Mouse (Mus musculus) heart, adult 9 months (tissue): ENCODE measurements around the gene Ostn.

ENCODE experiments used
- DNase-seq, 2 experiments: peaks; one replicate each; pipeline ENCODE4 v3.0.0; 2022; ENCODE audit warnings: low spot score in 2 of 2

The Ostn gene

DNA sequence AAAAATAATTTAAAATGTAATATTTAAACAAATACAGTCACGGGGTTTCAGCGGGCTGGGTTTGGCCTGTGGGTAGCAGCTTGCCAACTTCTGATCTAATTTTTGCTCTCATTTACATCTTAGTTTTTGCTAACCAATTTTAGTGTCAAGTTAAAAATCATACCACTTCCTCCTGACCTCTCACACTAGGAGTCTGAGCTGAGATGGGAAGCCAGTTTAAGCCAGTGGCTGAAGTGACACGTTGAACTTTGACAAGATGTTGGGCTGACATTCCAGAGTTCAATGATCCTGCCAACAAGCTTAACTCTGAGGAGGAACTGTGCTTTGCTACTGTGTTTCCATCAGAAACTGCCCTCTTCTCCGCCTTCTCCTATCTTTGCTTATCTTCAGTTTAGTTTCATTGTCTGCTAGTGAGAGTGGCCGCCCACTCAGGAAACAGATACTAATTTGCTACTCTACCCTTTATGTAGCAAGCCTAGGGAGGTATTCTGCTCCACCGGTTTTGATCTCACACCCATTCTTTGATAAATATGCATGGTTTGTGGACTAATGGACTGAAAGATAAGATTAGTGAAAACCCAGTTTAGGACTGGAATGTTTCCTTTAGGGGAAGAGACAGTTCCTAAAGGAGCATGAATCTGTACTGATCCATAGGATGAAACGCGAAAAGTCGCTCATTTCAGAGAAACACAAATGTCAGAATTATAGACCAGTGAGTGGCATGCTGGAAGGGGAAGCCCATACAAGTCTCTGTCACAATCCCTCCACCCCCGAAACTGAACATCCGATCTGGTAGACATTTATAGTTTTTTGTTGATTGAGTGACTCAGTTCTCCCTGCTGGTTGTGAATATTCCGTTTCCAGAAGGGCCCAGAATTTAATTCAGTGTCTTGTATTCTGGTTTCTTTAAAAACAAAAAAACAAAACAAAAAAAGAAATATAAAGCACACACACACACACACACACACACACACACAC lies 80.6 kb downstream of the Ostn start:
- peak; percentile 15 to 23 for DNase-seq

DNA sequence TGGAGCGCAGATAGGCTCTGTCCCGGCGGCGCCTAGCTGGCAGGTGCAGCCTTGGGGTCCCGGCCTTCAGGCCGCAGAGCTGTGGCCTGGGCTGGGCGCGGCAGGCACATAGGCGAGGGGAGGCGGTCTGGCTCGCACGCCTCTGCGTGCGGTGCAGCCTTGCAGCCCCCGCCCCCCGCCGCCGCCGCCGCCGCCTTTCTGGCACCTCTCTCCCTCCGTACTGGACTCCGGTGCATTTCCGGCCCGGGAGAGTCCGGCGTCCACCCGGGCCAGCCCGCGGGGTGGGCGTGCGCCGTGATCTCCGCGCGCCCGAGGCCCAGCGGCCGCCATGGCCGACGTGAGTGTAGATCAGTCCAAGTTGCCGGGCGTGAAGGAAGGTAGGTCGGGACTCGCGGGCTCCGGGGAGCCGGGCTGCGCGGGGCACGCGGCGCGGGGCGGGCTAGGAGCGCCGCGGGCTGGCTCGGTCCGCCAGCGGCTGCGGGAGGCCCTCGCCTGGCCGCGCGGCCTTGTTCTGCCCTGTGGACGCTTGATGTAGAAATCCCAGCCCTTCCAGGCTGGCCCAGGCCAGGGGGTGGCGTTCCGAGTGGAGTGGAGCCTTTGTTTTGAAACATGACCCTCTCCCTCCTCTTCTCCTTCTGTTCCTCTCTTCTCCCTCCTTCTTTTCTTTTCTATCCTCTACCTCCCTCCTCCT lies 81.6 kb downstream of the Ostn start, which contains the start of gene Ccdc50:
Ccdc50 (plus strand) TSS at position 109 of the 691 bp plus-strand sequence.
- peak; percentile 79 to 84 for DNase-seq

DNA sequence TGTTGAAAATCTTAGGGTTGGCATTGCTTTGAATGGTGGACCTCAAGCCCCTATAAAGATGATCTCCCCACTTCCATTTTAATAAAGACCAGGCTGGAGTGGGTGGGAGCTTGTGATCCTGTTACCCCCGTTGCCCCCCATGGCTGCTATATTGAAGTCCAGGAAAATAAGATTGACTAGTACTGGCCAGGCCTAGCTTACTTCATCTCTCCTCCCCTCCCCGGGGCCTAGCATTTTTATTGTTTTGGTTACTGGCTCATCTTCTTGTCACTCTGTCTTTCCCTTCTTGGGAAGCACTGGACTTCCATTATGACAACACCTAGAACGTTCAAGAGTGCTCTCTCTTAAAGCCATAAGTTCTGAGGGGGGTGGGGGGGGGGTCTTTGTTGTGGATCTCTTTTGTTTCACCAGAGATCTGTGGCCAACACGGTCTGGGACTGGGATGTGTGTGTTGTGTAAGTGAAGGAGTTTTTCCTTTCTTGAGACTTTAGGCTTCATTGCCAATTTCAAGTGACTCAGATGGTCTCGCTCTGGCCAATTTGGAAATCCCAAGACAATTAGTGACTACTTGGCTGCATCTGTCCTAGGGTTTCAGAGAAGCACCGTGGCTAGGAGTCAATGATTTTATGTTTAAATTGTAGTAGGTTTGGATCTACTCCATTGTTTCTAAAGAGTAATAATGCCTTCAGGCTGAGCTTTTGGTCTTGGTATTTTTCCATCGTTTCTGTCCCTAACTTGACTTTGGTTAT lies 82.4 kb downstream of the Ostn start:
- DNase-seq: peak; percentile 53 to 67

DNA sequence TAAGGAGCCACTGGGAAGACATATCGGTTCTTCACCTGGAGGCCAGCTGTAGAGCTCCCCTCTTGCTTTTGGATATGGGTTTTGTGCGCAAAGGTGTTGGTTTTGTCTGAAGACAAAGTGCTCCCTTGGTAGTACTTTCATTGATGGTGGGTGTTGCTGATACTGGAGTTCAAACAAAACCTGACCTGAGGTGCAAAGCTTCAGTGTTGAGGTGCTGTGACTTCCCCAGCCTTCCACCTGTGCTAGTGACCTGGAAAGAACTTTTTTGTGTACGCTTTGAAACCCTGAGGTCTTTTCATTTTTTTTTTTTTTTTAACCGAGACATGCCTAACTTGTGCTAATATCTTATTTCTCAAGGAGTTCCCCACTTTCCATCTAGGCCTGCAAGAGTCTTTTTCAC lies 83.0 kb downstream of the Ostn start:
- DNase-seq: no peak

DNA sequence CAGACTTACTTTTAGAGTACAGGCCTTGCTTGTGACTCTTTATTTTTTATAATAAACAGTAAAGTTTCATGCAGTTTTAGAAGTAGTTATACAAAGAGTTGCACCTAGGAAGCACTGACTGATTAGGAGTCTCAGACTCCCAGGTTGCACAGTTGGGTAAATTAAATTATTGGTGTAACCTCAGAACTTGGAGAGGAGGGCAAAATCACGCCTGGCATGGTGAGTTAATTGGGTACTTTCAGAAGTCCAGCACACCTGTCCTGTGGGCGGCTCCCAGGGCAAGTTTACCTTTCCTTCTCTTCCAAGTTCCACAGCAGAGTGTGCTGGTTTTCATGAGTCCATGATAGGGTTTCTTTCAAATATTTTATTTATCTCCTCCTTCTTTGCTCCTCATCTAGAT lies 84.6 kb downstream of the Ostn start:
- no peak for DNase-seq

DNA sequence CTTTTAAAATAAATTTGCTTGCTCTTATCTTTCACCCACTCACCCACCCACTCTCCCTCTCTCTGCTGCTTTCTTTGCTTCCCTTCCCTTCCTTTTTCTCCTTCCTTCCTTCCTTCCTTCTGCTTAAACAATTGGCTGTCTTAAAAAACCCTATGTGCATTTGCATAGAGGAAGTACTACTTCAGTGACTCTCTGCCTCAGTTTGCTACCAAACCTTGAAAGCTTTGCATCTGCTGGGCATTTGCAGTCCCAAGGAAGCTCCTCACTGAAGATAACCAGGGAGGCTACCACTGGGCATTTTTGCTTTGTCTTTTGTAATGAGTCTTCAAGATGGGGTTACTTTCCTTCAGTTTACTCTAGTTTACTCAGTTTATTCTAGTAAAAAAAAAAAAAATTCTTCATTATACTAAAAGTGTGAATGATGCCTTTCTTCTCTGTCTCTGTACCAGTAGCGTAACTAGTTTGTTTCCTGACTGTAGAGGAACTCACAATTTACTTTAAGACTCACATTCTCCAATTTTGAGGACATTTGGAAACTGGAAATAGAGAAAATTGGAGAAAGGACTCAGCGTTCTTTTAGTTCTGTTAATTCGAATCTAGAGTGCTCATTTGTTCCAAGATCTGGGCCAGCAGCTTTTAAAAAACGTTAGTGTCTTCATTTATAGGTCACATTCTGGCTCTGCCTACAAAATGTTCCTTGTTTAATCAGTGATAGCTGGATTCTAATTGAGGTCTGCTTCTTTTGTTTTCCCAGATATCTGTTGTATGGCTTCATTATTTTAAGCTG lies 88.2 kb downstream of the Ostn start:
- DNase-seq: no peak

DNA sequence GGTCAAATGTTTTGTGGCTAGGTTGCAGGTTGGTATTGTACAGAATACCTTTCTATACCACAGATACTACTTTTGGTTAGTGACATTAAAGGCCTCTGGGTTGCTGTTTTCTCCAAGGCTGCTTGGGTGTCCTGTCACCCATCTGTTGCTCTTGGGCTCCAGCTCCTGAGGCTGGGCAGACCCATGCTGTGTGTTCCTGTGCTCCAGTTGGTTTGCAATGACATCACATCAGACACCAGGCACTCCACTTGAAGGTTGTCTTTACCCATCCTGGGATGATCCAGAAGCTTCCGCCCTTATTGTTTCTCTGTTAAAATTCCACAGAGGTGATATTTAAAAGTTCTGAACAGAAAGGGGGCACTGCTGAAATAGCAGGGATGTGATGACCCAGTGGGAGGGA lies 89.7 kb downstream of the Ostn start:
- no peak for DNase-seq

DNA sequence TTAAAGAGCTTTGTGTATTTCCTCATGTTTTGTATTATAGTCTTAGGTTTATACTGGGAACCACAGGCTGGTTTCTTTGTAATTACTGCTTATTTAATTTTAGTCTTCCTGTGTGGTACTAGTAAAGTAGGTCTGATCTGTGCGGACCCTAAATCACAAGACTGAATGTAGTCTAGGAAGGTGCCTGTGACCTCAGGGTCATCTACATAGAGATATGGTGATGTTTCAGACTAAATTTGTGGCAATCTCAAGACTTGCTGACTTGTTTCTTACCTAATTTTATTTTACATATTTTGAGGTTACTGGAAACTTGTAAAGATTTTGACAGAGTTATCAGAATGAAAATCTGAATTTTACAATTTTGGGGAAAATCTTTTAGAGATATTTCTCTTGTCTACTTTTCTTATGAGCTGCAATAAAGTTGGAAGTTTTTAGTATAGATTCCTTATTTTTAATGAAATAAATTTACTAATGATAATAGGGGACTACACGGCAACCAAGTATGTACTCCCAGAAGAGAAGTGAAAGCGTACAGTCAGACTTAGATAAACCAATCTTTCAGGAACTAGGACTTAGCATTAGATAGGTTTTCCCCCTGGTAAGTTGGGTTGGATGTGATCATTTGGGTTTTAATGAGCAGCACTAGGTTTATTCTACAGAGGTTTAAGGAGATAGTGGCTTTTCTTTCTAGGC lies 91.9 kb downstream of the Ostn start:
- no peak for DNase-seq

DNA sequence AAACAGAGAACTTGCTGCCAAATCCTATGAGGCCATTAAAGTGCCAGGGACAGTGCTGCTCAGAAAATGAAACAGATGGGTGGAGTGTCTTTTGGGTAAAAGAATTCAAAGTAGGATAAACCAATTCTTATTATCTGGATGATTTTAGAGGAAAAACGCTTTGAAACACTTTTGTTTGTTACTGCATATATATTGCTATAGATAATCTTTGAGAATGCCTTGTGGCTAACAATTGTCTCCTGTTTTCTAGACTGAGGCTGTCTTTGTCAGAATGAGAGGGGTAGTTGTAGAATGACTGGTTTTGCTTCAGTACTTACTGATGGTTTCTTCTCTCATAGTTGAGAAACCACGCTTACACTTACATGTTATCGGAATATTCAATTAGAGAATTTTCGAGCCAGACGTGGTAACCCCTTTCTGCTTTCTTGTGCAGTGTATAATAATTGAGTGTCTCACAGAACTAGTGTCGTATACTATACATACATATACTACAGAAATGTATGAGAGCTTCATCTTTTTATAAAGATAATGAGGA lies 92.5 kb downstream of the Ostn start:
- DNase-seq: no peak
